Mouse (Mus musculus) ES-E14 (cell line): ENCODE results near the gene Cse1l. TPM values are rescaled to one million over a fixed set of nuclear protein-coding genes. Genes with fewer than 3 reads are reported as not detected.

Experiments used
- DNase-seq: peaks from one replicate; pipeline ENCODE4 v3.0.0-alpha.2; 2013; ENCODE audit warnings: low read depth, low spot score
- H3K27ac ChIP-seq: 2 replicates; pipeline ENCODE4 v1.5.1; 2012; ENCODE audit warnings: low read depth, mild to moderate bottlenecking, low read length, moderate library complexity, mixed read lengths; ENCODE audit not compliant: poor library complexity, insufficient read depth, severe bottlenecking
- H3K36me3 ChIP-seq: 2 replicates; pipeline ENCODE4 v1.6.1; 2012; ENCODE audit warnings: mild to moderate bottlenecking, low read length, moderate library complexity, mixed read lengths; ENCODE audit not compliant: control insufficient read depth, poor library complexity, insufficient read depth, severe bottlenecking
- H3K4me1 ChIP-seq, 2 experiments: fragments of 150-350 bp in 1 of 2; sonication (generic) in 1 of 2; 2 replicates each; pipeline ENCODE4 v1.6.1; 2012; ENCODE audit warnings: low read length in 2 of 2, mild to moderate bottlenecking in 1 of 2, mixed read lengths in 1 of 2; ENCODE audit not compliant: control insufficient read depth in 2 of 2, insufficient read depth in 2 of 2, poor library complexity in 1 of 2
- H3K4me3 ChIP-seq, 2 experiments: fragments of 150-350 bp in 1 of 2; sonication (generic) in 1 of 2; 2 replicates each; pipeline ENCODE4 v1.5.1; 2012; ENCODE audit warnings: low read length in 2 of 2, low read depth in 1 of 2, mild to moderate bottlenecking in 1 of 2, mixed read lengths in 1 of 2; ENCODE audit not compliant: insufficient read depth in 1 of 2, poor library complexity in 1 of 2, severe bottlenecking in 1 of 2
- H3K9ac ChIP-seq: 2 replicates; pipeline ENCODE4 v1.6.1; 2012; ENCODE audit warnings: low read depth, mild to moderate bottlenecking, low read length, mixed read lengths; ENCODE audit not compliant: poor library complexity, insufficient read depth, severe bottlenecking
- H3K9me3 ChIP-seq: fragments of 150-350 bp; sonication (generic); 2 replicates; pipeline ENCODE4 v1.6.1; 2012; ENCODE audit warnings: low read depth, mild to moderate bottlenecking, low read length; ENCODE audit not compliant: control insufficient read depth, insufficient read depth
- CHD2 ChIP-seq: IDR thresholded peaks from 2 replicates; pipeline ENCODE4 v1.6.1; 2014; ENCODE audit warnings: mild to moderate bottlenecking, low read depth, low read length, inconsistent platforms
- HCFC1 ChIP-seq: IDR thresholded peaks from 2 replicates; pipeline ENCODE4 v1.6.1; 2012; ENCODE audit warnings: low read length, inconsistent platforms, borderline replicate concordance; ENCODE audit not compliant: insufficient read depth
- MAFK ChIP-seq: IDR thresholded peaks from 2 replicates; pipeline ENCODE4 v1.6.1; 2014; ENCODE audit warnings: mild to moderate bottlenecking, low read depth, low read length, inconsistent platforms; ENCODE audit not compliant: insufficient read depth
- ZC3H11A ChIP-seq: IDR thresholded peaks from 2 replicates; pipeline ENCODE4 v1.6.1; 2012; ENCODE audit warnings: low read depth, mild to moderate bottlenecking, inconsistent platforms, low read length, borderline replicate concordance
- ZNF384 ChIP-seq: IDR thresholded peaks from 2 replicates; pipeline ENCODE4 v1.6.1; 2012; ENCODE audit warnings: low read depth, low read length, inconsistent platforms
- in situ Hi-C, 2 experiments: fragments of 600-800 bp; cut with MboI; formaldehyde crosslinking; loops; one replicate each; pipeline ENCODE4 v1.15.1; 2025; ENCODE audit warnings: low sequenced_read_pairs in 2 of 2, inconsistent platforms in 1 of 2; ENCODE audit not compliant: unreplicated experiment in 2 of 2
- total RNA-seq: library from RNA; depleted of rRNA; stranded (reverse); fragments of 300-350 nt; gene quantifications from 2 replicates; pipeline ENCODE4 v1.2.3, GENCODE M21; 2012

Gene Cse1l
- total RNA-seq, 1 experiment = 140 TPM

GRCm38 (mm10) chr2:166865476-166865875 is 40.4 kb upstream of the Cse1l start:
- H3K4me1 ChIP-seq = no peaks in the 10 kb centered on the region
- DNase-seq = no peak
- TF ChIP-seq ZC3H11A (no peak), MAFK (no peak), CHD2 (no peak), ZNF384 (no peak), HCFC1 (no peak)
- in situ Hi-C loops = no loop called here
- no peaks in the 10 kb centered on the region for H3K9me3 ChIP-seq
- H3K4me3 ChIP-seq = no peak overlapping the region
- H3K9ac ChIP-seq = no peak overlapping the region
- peaks cover 54% of the 10 kb centered on the region for H3K36me3 ChIP-seq
- H3K27ac ChIP-seq = no peak overlapping the region

GRCm38 (mm10) chr2:166870271-166870865 is 35.5 kb upstream of the Cse1l start:
- no peak for DNase-seq
- no peak overlapping the region for H3K9ac ChIP-seq
- no peaks in the 10 kb centered on the region for H3K4me1 ChIP-seq
- H3K27ac ChIP-seq = no peak overlapping the region
- H3K4me3 ChIP-seq = no peak overlapping the region
- TF ChIP-seq CHD2 (no peak), ZC3H11A (no peak), HCFC1 (no peak), MAFK (no peak), ZNF384 (no peak)
- H3K9me3 ChIP-seq = no peaks in the 10 kb centered on the region
- in situ Hi-C loops = no loop called here
- peaks cover 52% of the 10 kb centered on the region for H3K36me3 ChIP-seq

GRCm38 (mm10) chr2:166870899-166871298 is 34.9 kb upstream of the Cse1l start:
- no peak overlapping the region for H3K4me3 ChIP-seq
- DNase-seq = no peak
- TF ChIP-seq HCFC1 (no peak), CHD2 (no peak), ZNF384 (no peak), MAFK (no peak), ZC3H11A (no peak)
- in situ Hi-C loops = no loop called here
- H3K9ac ChIP-seq = no peak overlapping the region
- no peaks in the 10 kb centered on the region for H3K4me1 ChIP-seq
- no peak overlapping the region for H3K27ac ChIP-seq
- no peaks in the 10 kb centered on the region for H3K9me3 ChIP-seq
- peaks cover 47% of the 10 kb centered on the region for H3K36me3 ChIP-seq

GRCm38 (mm10) chr2:166874675-166875280 is 31.1 kb upstream of the Cse1l start:
- no peak for TF ChIP-seq ZNF384
- no peak for TF ChIP-seq HCFC1
- no peak for TF ChIP-seq CHD2
- no peak for TF ChIP-seq MAFK
- TF ChIP-seq ZC3H11A = no peak
- Histone ChIP-seq H3K36me3 (peaks cover 34% of the 10 kb centered on the region), H3K4me3 (no peak overlapping the region), H3K4me1 (no peaks in the 10 kb centered on the region), H3K9me3 (no peaks in the 10 kb centered on the region), H3K27ac (no peak overlapping the region), H3K9ac (no peak overlapping the region)
- DNase-seq = no peak
- in situ Hi-C loops = no loop called here
